Mouse (Mus musculus) MEL (cell line): ENCODE data around the gene Krtap5-4. TPM values are rescaled to one million over a fixed set of nuclear protein-coding genes. Genes with fewer than 3 reads are reported as not detected.
A peak's percentile ranks its signal among the peaks of the same experiment; 100 is the strongest.
"Not testable (repeated sequence)": the region's sequence is repeated elsewhere in the genome, so short reads cannot be mapped to it uniquely, and the experiment has no call there.

ENCODE experiments used
- DNase-seq: peaks from one replicate; pipeline ENCODE4 v3.0.0; 2011; ENCODE audit warnings: low read depth, low spot score
- H3K27ac ChIP-seq: 2 replicates; pipeline ENCODE4 v1.5.1; 2012; ENCODE audit warnings: low read depth, mild to moderate bottlenecking, control low read depth, low read length, moderate library complexity; ENCODE audit not compliant: control insufficient read depth
- H3K27me3 ChIP-seq, 2 experiments: fragments of 150-350 bp in 1 of 2; sonication (generic) in 1 of 2; 2 replicates each; pipeline ENCODE4 v1.6.1; 2012; ENCODE audit warnings: low read length in 2 of 2, mild to moderate bottlenecking in 2 of 2, improper control_type of control experiment in 1 of 2, moderate library complexity in 1 of 2; ENCODE audit not compliant: insufficient read depth in 2 of 2, control insufficient read depth in 1 of 2
- H3K36me3 ChIP-seq, 2 experiments: 2 replicates each; pipeline ENCODE4 v1.6.1; 2012 to 2014; ENCODE audit warnings: low read length in 2 of 2, improper control_type of control experiment in 1 of 2, inconsistent platforms in 1 of 2, mild to moderate bottlenecking in 1 of 2; ENCODE audit not compliant: insufficient read depth in 2 of 2, control insufficient read depth in 1 of 2
- H3K4me1 ChIP-seq, 2 experiments: fragments of 150-350 bp in 1 of 2; sonication (generic) in 1 of 2; 2 replicates each; pipeline ENCODE4 v1.6.1; 2012; ENCODE audit warnings: low read length in 2 of 2, improper control_type of control experiment in 1 of 2, mild to moderate bottlenecking in 1 of 2; ENCODE audit not compliant: insufficient read depth in 2 of 2, control insufficient read depth in 1 of 2
- H3K4me3 ChIP-seq, 2 experiments: fragments of 150-350 bp in 1 of 2; sonication (generic) in 1 of 2; 2 replicates each; pipeline ENCODE4 v1.5.1; 2012; ENCODE audit warnings: low read depth in 2 of 2, low read length in 2 of 2, mild to moderate bottlenecking in 2 of 2, moderate library complexity in 2 of 2, control low read depth in 1 of 2, improper control_type of control experiment in 1 of 2; ENCODE audit not compliant: control insufficient read depth in 1 of 2, insufficient read depth in 1 of 2
- H3K79me2 ChIP-seq: 2 replicates; pipeline ENCODE4 v1.6.1; 2012; ENCODE audit warnings: mild to moderate bottlenecking, low read length, moderate library complexity; ENCODE audit not compliant: control insufficient read depth, poor library complexity, insufficient read depth
- H3K9ac ChIP-seq: 2 replicates; pipeline ENCODE4 v1.6.1; 2012; ENCODE audit warnings: low read depth, mild to moderate bottlenecking, control low read depth, low read length, moderate library complexity; ENCODE audit not compliant: control insufficient read depth, poor library complexity, severe bottlenecking
- H3K9me3 ChIP-seq: fragments of 150-350 bp; sonication (generic); replicated peaks from 2 replicates; pipeline ENCODE4 v1.6.1; 2012; ENCODE audit warnings: mild to moderate bottlenecking, low read length, improper control_type of control experiment, moderate library complexity; ENCODE audit not compliant: insufficient read depth
- CHD1 ChIP-seq: IDR thresholded peaks from 2 replicates; pipeline ENCODE4 v1.6.1; 2012; ENCODE audit warnings: low read depth, mild to moderate bottlenecking, inconsistent platforms, low read length, improper control_type of control experiment
- CTCF ChIP-seq, 3 experiments: IDR thresholded peaks in 2 of 3; conservative IDR thresholded peaks in 1 of 3; 2 replicates each; pipeline ENCODE4 v1.5.1; 2011 to 2012; ENCODE audit warnings: low read length in 3 of 3, low read depth in 2 of 3, mild to moderate bottlenecking in 2 of 3, improper control_type of control experiment in 1 of 3, inconsistent platforms in 1 of 3, mixed read lengths in 1 of 3, moderate library complexity in 1 of 3; ENCODE audit not compliant: control insufficient read depth in 1 of 3, insufficient read depth in 1 of 3, poor library complexity in 1 of 3, severe bottlenecking in 1 of 3
- GABPA ChIP-seq: IDR thresholded peaks from 2 replicates; pipeline ENCODE4 v1.6.1; 2012; ENCODE audit warnings: low read depth, mild to moderate bottlenecking, inconsistent platforms, low read length, improper control_type of control experiment, moderate library complexity
- GATA1 ChIP-seq: IDR thresholded peaks from 2 replicates; pipeline ENCODE4 v1.6.1; 2011; ENCODE audit warnings: low read depth, low read length, improper control_type of control experiment
- HCFC1 ChIP-seq: IDR thresholded peaks from 2 replicates; pipeline ENCODE4 v1.6.1; 2012; ENCODE audit warnings: low read depth, mild to moderate bottlenecking, inconsistent platforms, low read length, improper control_type of control experiment, moderate library complexity
- JUND ChIP-seq: IDR thresholded peaks from 2 replicates; pipeline ENCODE4 v1.6.1; 2011; ENCODE audit warnings: low read depth, mild to moderate bottlenecking, improper control_type of control experiment, low read length
- MAFK ChIP-seq: IDR thresholded peaks from 2 replicates; pipeline ENCODE4 v1.6.1; 2011; ENCODE audit warnings: low read depth, mild to moderate bottlenecking, low read length, improper control_type of control experiment, borderline replicate concordance
- MEF2A ChIP-seq: IDR thresholded peaks from 2 replicates; pipeline ENCODE4 v1.6.1; 2014; ENCODE audit warnings: low read depth, mild to moderate bottlenecking, inconsistent platforms, low read length, improper control_type of control experiment; ENCODE audit not compliant: poor library complexity, insufficient replicate concordance, severe bottlenecking; ENCODE audit errors: extremely low read depth
- MXI1 ChIP-seq: IDR thresholded peaks from 2 replicates; pipeline ENCODE4 v1.6.1; 2011; ENCODE audit warnings: mild to moderate bottlenecking, low read depth, low read length, improper control_type of control experiment
- MYB ChIP-seq: IDR thresholded peaks from 2 replicates; pipeline ENCODE4 v1.6.1; 2011; ENCODE audit warnings: mild to moderate bottlenecking, low read depth, low read length, improper control_type of control experiment
- MYC ChIP-seq: IDR thresholded peaks from 2 replicates; pipeline ENCODE4 v1.6.1; 2011; ENCODE audit warnings: low read depth, mild to moderate bottlenecking, low read length, improper control_type of control experiment, moderate library complexity
- POLR2AphosphoS5 ChIP-seq: IDR thresholded peaks from 2 replicates; pipeline ENCODE4 v1.6.1; 2012; ENCODE audit warnings: low read depth, borderline replicate concordance, mild to moderate bottlenecking, inconsistent platforms, low read length, moderate library complexity, mixed read lengths
- RAD21 ChIP-seq: IDR thresholded peaks from 2 replicates; pipeline ENCODE4 v1.6.1; 2011; ENCODE audit warnings: mild to moderate bottlenecking, low read depth, low read length, improper control_type of control experiment
- SMC3 ChIP-seq: IDR thresholded peaks from 2 replicates; pipeline ENCODE4 v1.6.1; 2011; ENCODE audit warnings: low read depth, low read length, improper control_type of control experiment
- TAL1 ChIP-seq: IDR thresholded peaks from 2 replicates; pipeline ENCODE4 v1.6.1; 2012; ENCODE audit warnings: mild to moderate bottlenecking, inconsistent platforms, low read length, moderate library complexity, mixed read lengths
- TCF12 ChIP-seq: IDR thresholded peaks from 2 replicates; pipeline ENCODE4 v1.6.1; 2014; ENCODE audit warnings: low read depth, mild to moderate bottlenecking, inconsistent platforms, low read length, improper control_type of control experiment, moderate library complexity
- ZKSCAN1 ChIP-seq: IDR thresholded peaks from 2 replicates; pipeline ENCODE4 v1.6.1; 2012; ENCODE audit warnings: low read depth, mild to moderate bottlenecking, inconsistent platforms, low read length, improper control_type of control experiment, moderate library complexity
- ZMIZ1 ChIP-seq: IDR thresholded peaks from 2 replicates; pipeline ENCODE4 v1.6.1; 2012; ENCODE audit warnings: low read depth, mild to moderate bottlenecking, inconsistent platforms, low read length, improper control_type of control experiment, moderate library complexity
- ZNF384 ChIP-seq: IDR thresholded peaks from 2 replicates; pipeline ENCODE4 v1.6.1; 2012; ENCODE audit warnings: low read depth, mild to moderate bottlenecking, inconsistent platforms, low read length, improper control_type of control experiment
- polyA plus RNA-seq, 2 experiments: library from polyadenylated mRNA; stranded (reverse) in 1 of 2; unstranded in 1 of 2; fragments of >175 nt in 1 of 2; fragments of >200 nt in 1 of 2; gene quantifications; 2 replicates each; pipeline versions ENCODE4 v1.2.1 to v1.2.4; 2012; ENCODE audit warnings: low replicate concordance in 2 of 2, low read depth in 1 of 2; ENCODE audit not compliant: insufficient read length in 2 of 2, insufficient read depth in 1 of 2, missing spikeins in 1 of 2
- total RNA-seq: library from RNA; depleted of rRNA; stranded (reverse); fragments of 300-350 nt; gene quantifications from 2 replicates; pipeline ENCODE4 v1.2.3, GENCODE M21; 2012

The Krtap5-4 gene
- total and polyA plus RNA-seq, 3 experiments = not detected

DNA sequence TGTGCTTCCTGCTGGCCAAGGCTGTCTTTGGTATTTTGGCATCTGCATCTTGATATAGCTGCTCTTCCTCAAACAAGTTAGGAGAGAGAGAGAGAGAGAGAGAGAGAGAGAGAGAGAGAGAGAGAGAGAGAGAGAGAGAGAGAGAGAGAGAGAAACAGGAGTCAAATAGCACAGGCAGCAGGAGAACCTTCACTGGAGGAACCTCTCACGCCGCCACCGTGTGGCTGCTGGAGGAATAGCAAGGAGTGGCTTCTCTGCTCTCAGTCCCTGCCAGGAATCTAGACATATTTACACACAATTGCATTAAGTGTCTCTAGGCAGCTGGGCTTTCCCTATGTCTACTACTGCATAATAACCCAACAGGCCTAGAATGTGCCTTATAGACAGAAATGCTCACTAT lies 25.2 kb upstream of the Krtap5-4 start:
- TF ChIP-seq CTCF (IDR thresholded peaks at IDR 0.05 in 2 of 3, conservative IDR thresholded peaks at IDR 0.05 in 1 of 3; ENCODE audit: control insufficient read depth in 1 of 3, insufficient read depth in 1 of 3, low read depth in 2 of 3, low read length in 3 of 3, poor library complexity in 1 of 3, severe bottlenecking in 1 of 3) = peak; percentile 50 to 68 (median 67)
- peak; percentile 20 for TF ChIP-seq SMC3
- TF ChIP-seq JUND = peak; percentile 75; the same call in 1 of the 2 replicates
- TF ChIP-seq, all 39 proteins: peak for 3; not testable (repeated sequence) for 36
- H3K9me3 ChIP-seq = not testable (repeated sequence)
- peak; percentile 52 for DNase-seq

GRCm38 (mm10) chr7:142279291-142279690 lies 24.1 kb upstream of the Krtap5-4 start:
- not testable (repeated sequence) for H3K79me2 ChIP-seq, H3K27ac ChIP-seq, H3K36me3 ChIP-seq, H3K4me3 ChIP-seq, H3K27me3 ChIP-seq, H3K4me1 ChIP-seq, H3K9me3 ChIP-seq, H3K9ac ChIP-seq
- DNase-seq = peak; percentile 6

More for the DNA sequence above, 25.2 kb upstream of the Krtap5-4 start:
- not testable (repeated sequence) for H3K79me2 ChIP-seq, H3K4me1 ChIP-seq, H3K27ac ChIP-seq, H3K27me3 ChIP-seq, H3K36me3 ChIP-seq, H3K9ac ChIP-seq, H3K4me3 ChIP-seq

DNA sequence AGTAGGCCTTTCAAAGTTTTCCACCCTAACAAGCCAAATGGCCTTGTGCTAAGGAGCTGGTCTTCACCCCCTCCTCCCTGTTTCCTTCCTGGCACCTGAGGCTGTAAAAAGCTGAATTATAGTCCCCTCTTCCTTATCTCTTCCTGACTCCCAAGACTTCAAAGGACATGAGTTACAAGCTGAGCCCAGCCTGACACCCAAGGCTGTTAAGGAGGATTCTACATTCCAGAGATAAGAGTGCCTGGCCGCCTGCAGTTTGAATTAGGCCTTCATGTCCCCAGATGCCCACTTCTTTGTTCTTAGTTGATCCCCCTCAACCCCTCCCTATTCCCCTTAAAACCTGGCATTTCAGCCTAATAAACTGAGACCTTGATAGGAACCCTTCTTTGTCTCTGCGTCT lies 20.5 kb upstream of the Krtap5-4 start:
- not testable (repeated sequence) for H3K9ac ChIP-seq, H3K4me3 ChIP-seq, H3K79me2 ChIP-seq, H3K27ac ChIP-seq, DNase-seq, H3K4me1 ChIP-seq, H3K9me3 ChIP-seq, H3K36me3 ChIP-seq, H3K27me3 ChIP-seq

- DNase-seq = peak; percentile 82
- H3K9me3 ChIP-seq = no peaks in the 10 kb centered on the region
- H3K27ac ChIP-seq = peak overlapping the region; percentile 54
- H3K79me2 ChIP-seq = no peaks in the 10 kb centered on the region; the same call in 1 of the 2 replicates
- no peaks in the 10 kb centered on the region; a peak in 2 of 4 replicates for H3K27me3 ChIP-seq
- no peaks in the 10 kb centered on the region for H3K36me3 ChIP-seq
- peak overlapping the region; percentile 52 to 64 for H3K4me3 ChIP-seq
- no peaks in the 10 kb centered on the region for H3K4me1 ChIP-seq
- peak overlapping the region; percentile 64 for H3K9ac ChIP-seq
- TF ChIP-seq GATA1 (no peak), MEF2A (no peak), ZNF384 (no peak), TAL1 (no peak), MYB (no peak), MXI1 (no peak; the same call in 1 of the 2 replicates), HCFC1 (no peak), MAFK (no peak), CHD1 (no peak), GABPA (no peak), POLR2AphosphoS5 (no peak), TCF12 (no peak), MYC (no peak), SMC3 (no peak), ZKSCAN1 (no peak), CTCF (IDR thresholded peaks at IDR 0.05 in 2 of 3, conservative IDR thresholded peaks at IDR 0.05 in 1 of 3; ENCODE audit: control insufficient read depth in 1 of 3, insufficient read depth in 1 of 3, low read depth in 2 of 3, low read length in 3 of 3, poor library complexity in 1 of 3, severe bottlenecking in 1 of 3) (0 out of 6 replicates have a peak, but pooled peaks of 1 of the 3 experiments have one; percentile 5), ZMIZ1 (no peak), RAD21 (no peak)
Measured at GRCm38 (mm10) chr7:142284023-142284591, 19.2 kb upstream of the Krtap5-4 start.
